Mouse (Mus musculus): ENCODE measurements around the gene Adcyap1r1. TPM values are rescaled to one million over a fixed set of nuclear protein-coding genes. Genes with fewer than 3 reads are reported as not detected.

Adcyap1r1 gene
- polyA plus RNA-seq, 1 experiment from 2014 or later, result not detected

DNA sequence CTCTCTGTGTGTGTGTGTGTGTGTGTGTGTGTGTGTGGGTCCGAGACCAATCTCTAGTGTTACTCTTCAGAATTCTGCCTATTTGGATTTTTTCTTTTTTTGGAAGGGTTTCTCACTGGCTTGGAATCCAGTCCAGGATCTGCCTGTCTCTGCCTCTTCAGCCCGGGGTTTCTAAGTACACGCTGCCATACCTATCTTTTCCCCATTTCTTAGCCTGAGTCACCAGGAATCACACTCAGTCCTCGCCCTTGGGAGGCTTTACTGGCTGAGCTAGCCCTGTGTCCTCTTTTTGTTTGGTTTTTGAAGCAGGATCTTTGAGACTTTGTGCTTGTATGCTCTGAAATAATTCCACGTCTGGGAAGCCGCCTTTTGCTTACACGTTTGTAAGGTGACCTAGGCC, 31.6 kb downstream of the Adcyap1r1 start:
- TF ChIP-seq EP300 (IDR thresholded peaks at IDR 0.05; ENCODE audit: low read depth) (no peak), CTCF (IDR thresholded peaks at IDR 0.05; ENCODE audit: low read depth) (no peak)
- WGBS (ENCODE audit: insufficient replicate concordance), result 55% methylated on average over 7 of the region's 7 CpGs
- Histone ChIP-seq H3K9me3 (ENCODE audit: low read length) (no peaks in the 10 kb centered on the region), H3K4me2 (ENCODE audit: low read depth, low read length) (no peak overlapping the region), H3K9ac (replicated peaks) (no peak overlapping the region), H3K4me3 (ENCODE audit: low read depth, low read length) (no peak overlapping the region), H3K4me1 (ENCODE audit: insufficient read depth) (no peaks in the 10 kb centered on the region), H3K36me3 (replicated peaks; ENCODE audit: insufficient read depth, low read length) (no peaks in the 10 kb centered on the region), H3K27me3 (ENCODE audit: insufficient read depth, low read length) (no peaks in the 10 kb centered on the region), H3K27ac (ENCODE audit: low read depth) (no peak overlapping the region)
- ATAC-seq (no peak), DNase-seq (no peak)

DNA sequence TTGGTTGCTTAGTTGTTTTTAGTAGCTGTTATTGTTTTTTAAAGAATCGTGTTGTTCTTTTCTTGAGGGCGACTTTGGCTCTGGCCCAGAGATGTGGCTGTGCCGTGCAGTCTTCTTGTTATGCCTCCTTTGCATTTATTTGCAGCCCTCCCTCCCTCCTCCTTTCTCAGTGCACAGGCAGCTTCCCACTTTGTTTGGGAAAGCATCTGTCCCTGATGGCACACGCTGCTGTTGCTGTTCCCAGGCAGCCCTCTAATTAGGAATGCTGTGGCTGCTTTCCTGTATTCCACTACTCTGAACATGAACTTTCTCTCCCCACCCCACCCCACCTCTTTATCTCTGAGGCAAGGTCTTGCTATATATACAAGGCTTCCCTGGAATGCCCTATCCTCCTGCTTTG, 32.4 kb downstream of the Adcyap1r1 start:
- TF ChIP-seq CTCF (IDR thresholded peaks at IDR 0.05; ENCODE audit: low read depth) (no peak), EP300 (IDR thresholded peaks at IDR 0.05; ENCODE audit: low read depth) (no peak)

DNA sequence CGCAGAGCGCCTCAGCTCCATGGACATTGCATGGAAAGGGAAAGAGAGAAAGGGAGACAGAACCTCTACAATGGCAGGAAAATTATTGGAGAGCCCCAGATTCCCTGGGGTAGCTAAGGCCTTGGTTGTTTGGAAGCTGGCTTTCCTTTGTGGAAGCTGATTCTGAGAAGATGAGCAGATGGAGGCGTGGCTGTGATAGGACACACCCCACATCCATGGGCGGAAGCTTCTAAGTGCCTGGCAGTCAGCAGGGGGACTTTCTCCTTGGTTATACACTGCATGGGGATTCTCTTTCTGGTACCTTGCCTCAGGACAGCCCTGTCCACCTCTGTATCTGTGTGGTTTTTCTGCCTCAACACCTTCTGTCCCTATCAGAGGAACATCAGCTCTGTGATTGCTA, 33.4 kb downstream of the Adcyap1r1 start:
- Histone ChIP-seq H3K4me1 (ENCODE audit: insufficient read depth) (no peaks in the 10 kb centered on the region), H3K27me3 (ENCODE audit: insufficient read depth, low read length) (no peaks in the 10 kb centered on the region), H3K9ac (replicated peaks) (no peak overlapping the region), H3K27ac (ENCODE audit: low read depth) (no peak overlapping the region), H3K9me3 (ENCODE audit: low read length) (no peaks in the 10 kb centered on the region), H3K36me3 (replicated peaks; ENCODE audit: insufficient read depth, low read length) (no peaks in the 10 kb centered on the region), H3K4me3 (ENCODE audit: low read depth, low read length) (no peak overlapping the region), H3K4me2 (ENCODE audit: low read depth, low read length) (no peak overlapping the region)
- ATAC-seq (no peak), DNase-seq (no peak)
- WGBS (ENCODE audit: insufficient replicate concordance), result 59% methylated on average over 4 of the region's 4 CpGs
- TF ChIP-seq CTCF (IDR thresholded peaks at IDR 0.05; ENCODE audit: low read depth) (no peak), EP300 (IDR thresholded peaks at IDR 0.05; ENCODE audit: low read depth) (no peak)

More for the DNA sequence above, 32.4 kb downstream of the Adcyap1r1 start:
- no peaks in the 10 kb centered on the region for H3K36me3 ChIP-seq (replicated peaks; ENCODE audit: insufficient read depth, low read length)
- no peak overlapping the region for H3K4me2 ChIP-seq (ENCODE audit: low read depth, low read length)
- no peak overlapping the region for H3K27ac ChIP-seq (ENCODE audit: low read depth)
- no peak overlapping the region for H3K9ac ChIP-seq (replicated peaks)
- H3K27me3 ChIP-seq (ENCODE audit: insufficient read depth, low read length), result no peaks in the 10 kb centered on the region
- no peaks in the 10 kb centered on the region for H3K9me3 ChIP-seq (ENCODE audit: low read length)
- WGBS (ENCODE audit: insufficient replicate concordance), result 49% methylated on average over 4 of the region's 4 CpGs
- ATAC-seq (no peak), DNase-seq (no peak)
- H3K4me1 ChIP-seq (ENCODE audit: insufficient read depth), result no peaks in the 10 kb centered on the region
- H3K4me3 ChIP-seq (ENCODE audit: low read depth, low read length), result no peak overlapping the region

DNA sequence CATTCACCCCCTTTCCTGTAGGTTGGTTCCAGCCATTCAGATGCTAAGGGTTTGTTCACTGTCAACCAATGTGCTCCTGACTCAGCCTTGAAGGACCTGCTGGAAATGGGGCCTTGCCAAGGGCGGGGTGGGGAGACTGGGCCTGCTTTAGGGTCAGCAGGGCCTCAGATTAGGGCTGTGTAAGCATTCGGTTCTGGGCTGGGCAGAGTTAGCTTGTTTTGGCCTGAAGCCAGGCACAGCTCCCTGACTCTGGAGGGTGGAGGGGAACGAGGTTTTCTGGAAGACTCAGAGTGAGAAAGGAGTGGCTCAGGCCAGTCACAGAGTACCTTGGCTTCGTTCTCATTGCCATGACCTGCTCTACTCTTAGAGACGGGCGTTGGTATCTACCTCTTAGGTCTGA, 35.9 kb downstream of the Adcyap1r1 start:
- no peak overlapping the region for H3K4me2 ChIP-seq (ENCODE audit: low read depth, low read length)
- no peaks in the 10 kb centered on the region for H3K4me1 ChIP-seq (ENCODE audit: insufficient read depth)
- no peaks in the 10 kb centered on the region for H3K9me3 ChIP-seq (ENCODE audit: low read length)
- 51% methylated on average over 6 of the region's 6 CpGs for WGBS (ENCODE audit: insufficient replicate concordance)
- no peak overlapping the region for H3K27ac ChIP-seq (ENCODE audit: low read depth)
- no peak for ATAC-seq
- H3K9ac ChIP-seq (replicated peaks), result no peak overlapping the region
- no peak for TF ChIP-seq CTCF (IDR thresholded peaks at IDR 0.05; ENCODE audit: low read depth)
- no peak for TF ChIP-seq EP300 (IDR thresholded peaks at IDR 0.05; ENCODE audit: low read depth)
- no peak overlapping the region for H3K4me3 ChIP-seq (ENCODE audit: low read depth, low read length)
- no peaks in the 10 kb centered on the region for H3K36me3 ChIP-seq (replicated peaks; ENCODE audit: insufficient read depth, low read length)
- DNase-seq, result peak; percentile 18
- H3K27me3 ChIP-seq (ENCODE audit: insufficient read depth, low read length), result no peaks in the 10 kb centered on the region

DNA sequence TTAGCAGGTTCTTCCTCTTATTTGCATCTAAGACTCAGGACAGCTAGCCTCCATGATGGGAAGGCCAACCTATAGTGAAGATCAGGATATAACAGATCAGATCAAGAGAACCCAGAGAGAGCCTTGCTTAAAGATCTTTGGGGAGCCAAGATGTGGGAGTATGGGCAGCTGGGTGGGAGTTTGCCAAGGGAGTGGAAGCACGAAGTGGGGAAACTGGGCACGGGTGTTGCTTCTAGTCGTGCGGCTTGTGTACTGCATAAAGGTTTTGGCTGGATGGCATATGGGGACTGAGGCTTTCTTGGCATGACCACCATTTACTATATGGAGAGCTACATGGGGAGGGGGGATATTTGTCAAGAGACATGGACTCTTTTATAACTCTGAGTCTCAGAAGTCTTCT, 44.4 kb downstream of the Adcyap1r1 start:
- ATAC-seq, result no peak
- Histone ChIP-seq H3K4me3 (ENCODE audit: low read depth, low read length) (no peak overlapping the region), H3K4me2 (ENCODE audit: low read depth, low read length) (no peak overlapping the region), H3K27ac (ENCODE audit: low read depth) (no peak overlapping the region), H3K9me3 (ENCODE audit: low read length) (no peaks in the 10 kb centered on the region), H3K36me3 (replicated peaks; ENCODE audit: insufficient read depth, low read length) (no peaks in the 10 kb centered on the region), H3K9ac (replicated peaks) (no peak overlapping the region), H3K27me3 (ENCODE audit: insufficient read depth, low read length) (no peaks in the 10 kb centered on the region), H3K4me1 (ENCODE audit: insufficient read depth) (no peaks in the 10 kb centered on the region)
- WGBS (ENCODE audit: insufficient replicate concordance), result 74% methylated on average over 4 of the region's 4 CpGs
- TF ChIP-seq EP300 (IDR thresholded peaks at IDR 0.05; ENCODE audit: low read depth) (no peak), CTCF (IDR thresholded peaks at IDR 0.05; ENCODE audit: low read depth) (no peak)
- DNase-seq, result no peak

DNA sequence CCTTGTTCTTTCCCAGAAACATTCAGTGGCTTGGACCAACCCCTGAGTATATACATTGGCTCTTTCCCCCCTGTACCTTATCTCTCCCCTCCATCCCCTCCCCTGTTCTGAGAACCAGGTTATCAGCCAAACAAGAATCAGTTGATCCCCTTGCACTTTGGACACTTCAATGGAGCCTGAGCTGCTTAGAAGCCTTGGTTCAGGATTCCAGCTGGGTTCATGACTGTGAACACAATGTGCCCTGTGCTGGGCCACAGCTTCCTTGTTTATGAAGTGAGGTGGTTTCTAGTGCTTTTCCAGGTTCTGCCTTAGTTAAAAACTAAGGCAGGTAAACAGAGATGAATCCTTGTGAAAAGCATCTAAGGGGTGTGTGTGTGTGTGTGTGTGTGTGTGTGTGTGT, 47.0 kb downstream of the Adcyap1r1 start:
- Histone ChIP-seq H3K9me3 (ENCODE audit: low read length) (no peaks in the 10 kb centered on the region), H3K4me1 (ENCODE audit: insufficient read depth) (no peaks in the 10 kb centered on the region), H3K36me3 (replicated peaks; ENCODE audit: insufficient read depth, low read length) (no peaks in the 10 kb centered on the region), H3K9ac (replicated peaks) (no peak overlapping the region), H3K4me2 (ENCODE audit: low read depth, low read length) (no peak overlapping the region), H3K27me3 (ENCODE audit: insufficient read depth, low read length) (no peaks in the 10 kb centered on the region), H3K27ac (ENCODE audit: low read depth) (no peak overlapping the region), H3K4me3 (ENCODE audit: low read depth, low read length) (no peak overlapping the region)
- TF ChIP-seq EP300 (IDR thresholded peaks at IDR 0.05; ENCODE audit: low read depth) (no peak), CTCF (IDR thresholded peaks at IDR 0.05; ENCODE audit: low read depth) (no peak)
- ATAC-seq, result no peak
- no peak for DNase-seq

DNA sequence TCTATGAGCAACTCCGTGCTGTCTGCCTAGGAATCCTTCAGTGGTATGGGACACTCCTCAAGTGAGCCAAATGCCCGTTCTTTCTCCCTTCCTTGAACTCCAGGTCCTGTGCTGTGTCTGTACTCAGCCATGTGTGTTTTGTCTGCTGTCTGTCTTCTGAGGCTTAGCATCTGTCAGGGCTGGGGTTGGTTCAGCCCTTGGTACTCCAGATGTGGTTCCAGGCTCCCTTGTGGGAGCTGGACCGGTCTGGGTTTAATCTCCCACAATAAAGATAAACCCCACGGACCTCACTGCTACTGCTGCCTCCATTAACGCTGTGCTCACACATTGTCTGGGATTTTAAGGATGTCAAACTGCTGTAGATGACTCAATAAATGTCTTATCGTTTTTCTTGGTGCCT, 49.3 kb downstream of the Adcyap1r1 start:
- Histone ChIP-seq H3K27me3 (ENCODE audit: insufficient read depth, low read length) (no peaks in the 10 kb centered on the region), H3K9ac (replicated peaks) (no peak overlapping the region), H3K27ac (ENCODE audit: low read depth) (no peak overlapping the region), H3K36me3 (replicated peaks; ENCODE audit: insufficient read depth, low read length) (no peaks in the 10 kb centered on the region), H3K4me3 (ENCODE audit: low read depth, low read length) (no peak overlapping the region), H3K9me3 (ENCODE audit: low read length) (no peaks in the 10 kb centered on the region), H3K4me1 (ENCODE audit: insufficient read depth) (no peaks in the 10 kb centered on the region), H3K4me2 (ENCODE audit: low read depth, low read length) (no peak overlapping the region)
- ATAC-seq (no peak), DNase-seq (no peak)
- no peak for TF ChIP-seq EP300 (IDR thresholded peaks at IDR 0.05; ENCODE audit: low read depth)
- no peak for TF ChIP-seq CTCF (IDR thresholded peaks at IDR 0.05; ENCODE audit: low read depth)
- WGBS (ENCODE audit: insufficient replicate concordance), result 63% methylated on average over 6 of the region's 6 CpGs

Data from liver, postnatal 0 days (tissue).